Mouse (Mus musculus) hindbrain, embryonic 11.5 days (tissue): ENCODE measurements around the gene Bcl2. TPM values are rescaled to one million over a fixed set of nuclear protein-coding genes. Genes with fewer than 3 reads are reported as not detected.
"Not testable (repeated sequence)": the region's sequence is repeated elsewhere in the genome, so short reads cannot be mapped to it uniquely, and the experiment has no call there.

ENCODE experiments used
- ATAC-seq: fragments of 200-750 bp; cut with Nextera tagmentation; 2 replicates; pipeline ENCODE4 v1.8.0; 2017; ENCODE audit warnings: mild to moderate bottlenecking, moderate TSS enrichment, moderate library complexity; ENCODE audit not compliant: low FRiP score
- DNase-seq: peaks from one replicate; pipeline ENCODE4 v3.0.0-alpha.2; 2015; ENCODE audit warnings: low spot score
- H3K27ac ChIP-seq: fragments of 300-500 bp; sonication (generic); 2 replicates; pipeline ENCODE4 v1.5.1; 2014; ENCODE audit warnings: mild to moderate bottlenecking, low read depth, low read length
- H3K27me3 ChIP-seq: fragments of 300-500 bp; sonication (generic); 2 replicates; pipeline ENCODE4 v1.6.1; 2014; ENCODE audit warnings: mild to moderate bottlenecking, low read length, moderate library complexity, mixed read lengths; ENCODE audit not compliant: control insufficient read depth, insufficient read depth
- H3K36me3 ChIP-seq: fragments of 300-500 bp; sonication (generic); 2 replicates; pipeline ENCODE4 v1.6.1; 2014; ENCODE audit warnings: mild to moderate bottlenecking, low read length, moderate library complexity, mixed read lengths; ENCODE audit not compliant: control insufficient read depth, insufficient read depth
- H3K4me1 ChIP-seq: fragments of 300-500 bp; sonication (generic); replicated peaks from 2 replicates; pipeline ENCODE4 v1.6.1; 2014; ENCODE audit warnings: low read length, mixed read lengths; ENCODE audit not compliant: control insufficient read depth, insufficient read depth
- H3K4me2 ChIP-seq: fragments of 300-500 bp; sonication (generic); replicated peaks from 2 replicates; pipeline ENCODE4 v1.6.1; 2014; ENCODE audit warnings: mild to moderate bottlenecking, low read depth, low read length
- H3K4me3 ChIP-seq: fragments of 300-500 bp; sonication (generic); 2 replicates; pipeline ENCODE4 v1.5.1; 2014; ENCODE audit warnings: low read depth, low read length
- H3K9ac ChIP-seq: fragments of 300-500 bp; sonication (generic); 2 replicates; pipeline ENCODE4 v1.6.1; 2014; ENCODE audit warnings: low read depth, low read length
- H3K9me3 ChIP-seq: fragments of 300-500 bp; sonication (generic); 2 replicates; pipeline ENCODE4 v1.6.1; 2016; ENCODE audit warnings: low read length; ENCODE audit not compliant: control insufficient read depth
- WGBS: fragments of 180-500 bp; shearing (Covaris S2); extraction: QIAGEN DNeasy Blood & Tissue Kit; methylation state at CpG from one replicate; pipeline ENCODE4 v1.1.7; 2014; 5-methylcytosine and 5-hydroxymethylcytosine counted together
- polyA plus RNA-seq: library from polyadenylated mRNA; unstranded; fragments of >200 nt; fragmentation: Nextera tagmentation; extraction: Ambion mirVana; gene quantifications from 2 replicates; pipeline ENCODE4 v1.2.1, GENCODE M21; 2014

Bcl2 gene
- polyA plus RNA-seq, 1 experiment from 2014 or later = 6.9 TPM

DNA sequence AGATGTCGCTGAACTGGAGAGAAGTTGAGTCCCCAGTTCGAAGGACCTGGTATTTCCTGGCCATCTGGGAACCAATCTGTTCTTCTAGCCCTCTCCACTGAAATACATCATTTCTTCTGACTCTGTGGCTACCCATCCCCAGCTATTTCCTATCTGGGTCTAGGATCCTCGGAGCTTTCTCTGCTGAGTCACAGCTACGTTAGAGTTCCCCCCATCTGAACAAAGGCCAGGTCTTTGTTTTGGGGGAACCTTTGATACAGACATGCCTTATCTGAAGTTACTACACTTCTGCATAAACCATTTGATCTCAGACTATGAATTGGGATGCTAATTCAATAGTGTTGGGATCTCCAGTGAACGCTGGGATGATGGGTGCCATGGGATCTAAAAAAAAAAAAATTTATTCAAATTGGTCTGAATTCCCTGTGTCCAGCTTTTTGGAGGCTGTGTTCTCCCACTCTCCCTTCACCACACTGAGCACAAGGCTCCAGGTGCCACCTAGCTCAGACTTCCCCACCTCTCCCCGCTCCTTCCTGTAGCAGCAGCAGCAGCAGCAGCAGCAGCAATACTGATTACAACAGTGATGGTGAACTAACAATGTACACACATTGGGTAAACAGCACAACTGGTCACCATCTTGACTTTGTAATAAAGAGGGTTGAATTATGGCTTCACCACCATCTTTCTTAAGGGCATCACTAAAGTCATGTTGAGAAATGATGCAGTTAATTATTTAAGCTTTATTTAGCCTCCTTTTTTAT is 34.7 kb upstream of the Bcl2 start:
- 91% methylated on average over 6 of the region's 6 CpGs for WGBS
- Histone ChIP-seq H3K36me3 (no peaks in the 10 kb centered on the region), H3K4me2 (no peak overlapping the region), H3K27ac (no peak overlapping the region), H3K4me3 (no peak overlapping the region), H3K9ac (no peak overlapping the region), H3K9me3 (no peaks in the 10 kb centered on the region), H3K4me1 (no peaks in the 10 kb centered on the region), H3K27me3 (no peaks in the 10 kb centered on the region)
- no peak for ATAC-seq
- DNase-seq = no peak

DNA sequence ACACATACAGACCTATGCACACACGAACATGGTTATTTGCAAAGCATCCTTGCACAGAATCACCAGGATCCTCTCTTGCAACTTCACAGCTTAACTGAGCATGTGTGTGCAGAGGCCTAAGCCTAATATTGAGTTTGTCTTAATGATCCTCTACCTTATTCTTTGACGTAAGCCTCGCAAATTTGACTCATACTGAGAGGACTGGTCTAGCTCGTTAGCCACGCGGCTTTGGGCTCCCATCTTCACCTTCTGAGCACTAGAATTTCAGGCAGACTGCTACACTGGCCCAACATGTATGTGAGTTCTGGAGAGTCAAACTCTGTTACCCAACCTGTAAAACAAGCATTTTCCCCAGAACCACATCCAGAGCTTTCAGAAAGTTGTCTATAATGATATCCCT is 28.9 kb upstream of the Bcl2 start:
- no peaks in the 10 kb centered on the region for H3K4me1 ChIP-seq
- H3K4me2 ChIP-seq = no peak overlapping the region
- no peak overlapping the region for H3K27ac ChIP-seq
- H3K36me3 ChIP-seq = no peaks in the 10 kb centered on the region
- 95% methylated on average over 6 of the region's 6 CpGs for WGBS
- H3K9ac ChIP-seq = no peak overlapping the region
- no peak for DNase-seq
- no peak overlapping the region for H3K4me3 ChIP-seq
- no peaks in the 10 kb centered on the region for H3K27me3 ChIP-seq
- H3K9me3 ChIP-seq = no peaks in the 10 kb centered on the region
- no peak for ATAC-seq

DNA sequence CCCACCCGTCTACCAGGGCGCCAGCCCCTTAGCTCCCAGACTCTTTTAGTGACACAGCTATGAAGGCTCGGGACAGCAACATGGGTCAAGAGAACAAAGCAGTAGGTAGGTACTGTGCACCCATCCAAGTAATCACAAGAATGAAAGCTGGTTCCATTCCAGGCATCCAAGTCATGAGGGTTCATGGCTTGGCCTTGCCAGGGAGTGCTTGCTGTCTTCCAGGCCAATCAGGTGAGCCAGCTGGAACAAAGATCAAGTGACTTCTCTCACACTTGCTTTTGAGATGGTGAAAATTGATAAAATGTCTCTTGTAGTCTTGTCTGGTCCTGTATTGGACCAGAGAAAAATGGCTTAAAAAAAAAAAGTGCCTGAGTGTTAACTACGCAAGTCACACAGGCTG is 26.7 kb upstream of the Bcl2 start:
- ATAC-seq (no peak), DNase-seq (no peak)
- Histone ChIP-seq H3K27ac (no peak overlapping the region), H3K4me3 (no peak overlapping the region), H3K4me2 (no peak overlapping the region), H3K27me3 (no peaks in the 10 kb centered on the region), H3K36me3 (no peaks in the 10 kb centered on the region), H3K9ac (no peak overlapping the region), H3K4me1 (no peaks in the 10 kb centered on the region), H3K9me3 (no peaks in the 10 kb centered on the region)
- 96% methylated on average over 4 of the region's 4 CpGs for WGBS

DNA sequence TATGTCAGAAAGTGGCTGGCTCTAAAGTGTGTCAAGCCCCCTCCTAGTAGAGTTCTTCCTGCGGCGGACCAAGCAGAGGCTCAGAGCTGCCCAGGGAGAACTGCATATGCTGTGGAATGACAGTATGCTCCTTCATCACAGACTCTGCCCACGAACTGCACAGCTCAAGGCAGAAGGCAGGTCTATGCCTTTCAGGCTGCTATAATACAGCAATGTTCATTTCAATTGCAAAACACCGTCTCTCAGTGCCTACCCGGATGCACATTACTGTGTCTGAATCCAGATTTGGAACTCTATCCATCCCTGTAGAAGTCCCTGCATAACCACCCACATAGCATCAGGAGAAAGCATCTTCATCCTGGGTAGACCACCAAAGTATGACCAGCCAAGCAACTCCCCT is 25.7 kb upstream of the Bcl2 start:
- ATAC-seq (no peak), DNase-seq (no peak)
- Histone ChIP-seq H3K27me3 (no peaks in the 10 kb centered on the region), H3K4me1 (no peaks in the 10 kb centered on the region), H3K9me3 (no peaks in the 10 kb centered on the region), H3K27ac (no peak overlapping the region), H3K36me3 (no peaks in the 10 kb centered on the region), H3K9ac (no peak overlapping the region), H3K4me3 (no peak overlapping the region), H3K4me2 (no peak overlapping the region)
- 92% methylated on average over 5 of the region's 5 CpGs for WGBS

DNA sequence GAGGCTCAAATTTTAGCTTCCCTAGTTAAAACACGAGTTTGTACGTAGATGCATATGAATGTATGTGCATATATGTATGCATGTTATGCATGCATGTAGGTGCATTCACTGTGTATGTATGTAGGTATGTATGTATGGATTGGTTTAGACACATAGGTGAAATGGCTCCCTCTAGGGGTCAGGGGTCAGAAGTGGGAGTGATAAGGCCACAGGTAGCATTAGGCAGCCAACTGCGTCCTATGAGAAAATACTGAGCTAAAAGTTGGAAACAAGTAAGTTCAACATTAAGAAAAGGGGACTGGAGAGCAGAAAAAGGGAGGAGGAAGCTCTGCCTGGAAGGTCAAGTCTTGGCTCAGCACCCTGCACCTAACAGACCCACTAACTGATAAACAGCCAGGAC is 24.0 kb upstream of the Bcl2 start:
- peak; percentile 18 for DNase-seq
- Histone ChIP-seq H3K9ac (no peak overlapping the region), H3K4me2 (no peak overlapping the region), H3K27ac (no peak overlapping the region), H3K27me3 (no peaks in the 10 kb centered on the region), H3K9me3 (no peaks in the 10 kb centered on the region), H3K4me1 (no peaks in the 10 kb centered on the region), H3K36me3 (no peaks in the 10 kb centered on the region), H3K4me3 (no peak overlapping the region)
- ATAC-seq = 0 out of 2 replicates have a peak, but pooled peaks have one; percentile 30
- WGBS = 91% methylated on average over 3 of the region's 3 CpGs

DNA sequence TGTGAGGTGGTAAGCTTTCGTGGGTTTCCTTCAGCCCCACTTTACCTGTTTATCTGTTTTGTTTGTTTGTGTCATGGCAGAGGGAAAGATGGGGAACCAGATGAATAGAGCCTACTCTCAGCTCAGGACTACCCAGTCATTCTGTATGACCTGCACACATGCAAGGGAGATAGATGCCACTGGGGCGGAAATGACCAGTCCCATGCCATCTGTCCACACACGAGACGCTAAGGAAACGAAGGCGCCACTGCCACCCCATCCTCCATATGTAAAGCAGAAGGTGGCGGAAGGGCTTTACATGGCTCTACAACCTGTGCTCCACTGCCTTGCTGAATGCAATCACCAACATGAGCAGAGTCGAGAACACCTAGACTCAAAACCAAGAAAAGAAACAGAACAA is 22.1 kb upstream of the Bcl2 start:
- 94% methylated on average over 8 of the region's 8 CpGs for WGBS
- Histone ChIP-seq H3K9me3 (no peaks in the 10 kb centered on the region), H3K4me2 (no peak overlapping the region), H3K9ac (no peak overlapping the region), H3K4me1 (no peaks in the 10 kb centered on the region), H3K36me3 (no peaks in the 10 kb centered on the region), H3K27ac (no peak overlapping the region), H3K4me3 (no peak overlapping the region), H3K27me3 (no peaks in the 10 kb centered on the region)
- ATAC-seq = no peak
- no peak for DNase-seq

DNA sequence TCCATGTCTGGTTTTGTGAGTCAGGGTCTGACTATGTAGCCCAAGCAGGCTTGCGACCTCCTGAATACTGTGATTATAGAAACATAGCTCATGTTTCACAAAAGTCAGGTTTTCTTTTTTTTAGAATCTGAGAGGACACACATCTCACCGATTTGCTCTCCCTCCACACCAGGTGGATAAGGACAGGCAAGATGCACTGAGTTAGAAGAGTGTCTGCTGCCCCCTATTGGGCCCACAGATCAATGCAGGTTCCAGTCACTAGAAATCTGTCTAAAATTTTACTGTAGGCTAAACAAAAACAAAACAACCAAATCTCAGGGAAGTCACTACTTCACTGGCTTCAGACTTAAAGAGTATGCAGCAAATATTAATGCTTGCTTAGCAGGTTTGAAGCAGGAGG is 21.5 kb upstream of the Bcl2 start:
- Histone ChIP-seq H3K36me3 (no peaks in the 10 kb centered on the region), H3K4me1 (no peaks in the 10 kb centered on the region), H3K27me3 (no peaks in the 10 kb centered on the region), H3K9me3 (no peaks in the 10 kb centered on the region), H3K27ac (no peak overlapping the region), H3K4me2 (no peak overlapping the region), H3K4me3 (no peak overlapping the region), H3K9ac (no peak overlapping the region)
- ATAC-seq (no peak), DNase-seq (peak; percentile 70)
- WGBS = 76% methylated on average over 2 of the region's 2 CpGs

DNA sequence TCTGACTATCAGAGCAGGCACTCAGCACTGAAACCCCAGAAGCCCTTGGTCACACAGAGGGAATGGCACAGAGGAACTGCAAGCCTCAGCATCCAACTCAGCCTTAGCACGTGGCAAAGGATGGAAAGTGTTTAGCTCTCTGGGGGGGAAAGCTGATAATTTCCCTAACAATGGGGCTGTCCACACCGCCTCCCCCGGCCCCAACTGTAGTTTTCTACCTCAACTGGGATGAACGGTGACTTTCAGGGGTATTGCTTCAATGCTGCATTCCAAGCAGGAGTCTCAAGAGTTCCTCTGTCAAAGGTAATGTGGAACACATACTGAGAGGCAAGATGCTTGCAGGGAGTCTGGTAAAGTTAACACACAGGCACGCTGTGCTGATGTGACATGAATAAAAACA is 8.0 kb upstream of the Bcl2 start:
- H3K27ac ChIP-seq = no peak overlapping the region
- H3K9ac ChIP-seq = no peak overlapping the region
- 25% methylated on average over 5 of the region's 5 CpGs for WGBS
- H3K4me3 ChIP-seq = no peak overlapping the region
- no peaks in the 10 kb centered on the region for H3K9me3 ChIP-seq
- DNase-seq (no peak), ATAC-seq (no peak)
- H3K36me3 ChIP-seq = no peaks in the 10 kb centered on the region
- no peak overlapping the region for H3K4me2 ChIP-seq
- no peaks in the 10 kb centered on the region for H3K27me3 ChIP-seq
- no peaks in the 10 kb centered on the region for H3K4me1 ChIP-seq

DNA sequence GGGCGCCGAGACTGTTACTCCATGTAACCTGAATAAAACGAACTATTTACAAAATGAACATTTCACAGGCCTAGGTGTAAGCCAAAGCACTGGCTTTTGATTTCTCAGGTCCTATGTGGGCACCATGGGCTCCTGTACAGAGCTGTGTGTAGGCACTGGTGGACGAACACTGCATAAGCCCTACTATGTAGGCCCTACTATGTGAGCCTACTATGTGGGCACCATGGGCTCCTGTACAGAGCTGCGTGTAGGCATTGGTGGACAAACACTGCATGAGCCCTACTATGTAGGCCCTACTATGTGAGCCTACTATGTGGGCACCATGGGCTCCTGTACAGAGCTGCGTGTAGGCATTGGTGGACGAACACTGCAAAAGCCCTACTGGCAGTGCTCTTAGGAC is 3.7 kb upstream of the Bcl2 start:
- not testable (repeated sequence) for H3K4me2 ChIP-seq, H3K27me3 ChIP-seq, DNase-seq, H3K9ac ChIP-seq, H3K36me3 ChIP-seq, H3K4me3 ChIP-seq, H3K9me3 ChIP-seq, ATAC-seq, H3K27ac ChIP-seq, H3K4me1 ChIP-seq
- 79% methylated on average over 7 of the region's 7 CpGs for WGBS
